Mouse (Mus musculus) erythroblast, embryonic 14.5 days (primary cell): ENCODE measurements around the gene Gm13539. TPM values are rescaled to one million over a fixed set of nuclear protein-coding genes. Genes with fewer than 3 reads are reported as not detected.

ENCODE experiments used
- H3K27me3 ChIP-seq: 2 replicates; pipeline ENCODE4 v1.6.1; 2012; ENCODE audit warnings: inconsistent platforms; ENCODE audit not compliant: control insufficient read depth
- H3K36me3 ChIP-seq: 2 replicates; pipeline ENCODE4 v1.6.1; 2012; ENCODE audit warnings: mild to moderate bottlenecking, inconsistent platforms; ENCODE audit not compliant: control insufficient read depth
- H3K4me1 ChIP-seq: 2 replicates; pipeline ENCODE4 v1.6.1; 2012; ENCODE audit warnings: inconsistent platforms; ENCODE audit not compliant: control insufficient read depth
- H3K4me3 ChIP-seq: replicated peaks from 2 replicates; pipeline ENCODE3; 2012; ENCODE audit warnings: moderate library complexity, mild to moderate bottlenecking, inconsistent platforms
- H3K9me3 ChIP-seq: 2 replicates; pipeline ENCODE4 v1.6.1; 2012; ENCODE audit warnings: low read length, inconsistent platforms, mixed read lengths; ENCODE audit not compliant: control insufficient read depth
- GATA1 ChIP-seq: IDR thresholded peaks from 2 replicates; pipeline ENCODE4 v1.6.1; 2012; ENCODE audit warnings: low read length, inconsistent platforms, mixed read lengths
- TAL1 ChIP-seq: IDR thresholded peaks from 3 replicates; pipeline ENCODE4 v1.6.1; 2012; ENCODE audit warnings: low read length, inconsistent platforms, mixed read lengths
- polyA plus RNA-seq: library from polyadenylated mRNA; stranded (reverse); fragments of >175 nt; gene quantifications from 2 replicates; pipeline ENCODE4 v1.2.3, GENCODE M21; 2012

Gm13539 gene
- polyA plus RNA-seq, 1 experiment: not detected

DNA sequence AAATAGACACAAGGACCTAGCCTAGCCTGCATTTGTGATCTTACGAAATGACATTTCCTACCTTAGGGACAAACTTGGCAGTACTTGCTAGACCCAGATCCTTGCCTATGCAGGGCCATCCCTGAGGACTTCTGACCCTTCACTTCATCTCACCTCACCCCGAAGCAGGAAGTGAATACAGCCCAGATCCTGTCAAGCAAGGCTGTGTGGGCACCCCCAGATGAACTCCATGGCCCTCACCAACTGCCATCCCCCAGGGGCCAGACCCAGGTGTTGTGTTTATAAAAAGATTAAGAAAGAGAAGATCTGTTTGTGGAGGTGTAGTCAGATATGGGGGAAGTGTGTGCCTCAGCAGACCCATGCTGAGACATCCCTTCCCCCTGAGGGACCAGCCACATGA is 7.4 kb upstream of the Gm13539 start:
- H3K27me3 ChIP-seq: no peaks in the 10 kb centered on the region
- no peak for TF ChIP-seq TAL1
- no peak for TF ChIP-seq GATA1
- no peaks in the 10 kb centered on the region for H3K4me1 ChIP-seq
- no peak overlapping the region for H3K4me3 ChIP-seq
- H3K9me3 ChIP-seq: no peaks in the 10 kb centered on the region
- H3K36me3 ChIP-seq: no peaks in the 10 kb centered on the region

DNA sequence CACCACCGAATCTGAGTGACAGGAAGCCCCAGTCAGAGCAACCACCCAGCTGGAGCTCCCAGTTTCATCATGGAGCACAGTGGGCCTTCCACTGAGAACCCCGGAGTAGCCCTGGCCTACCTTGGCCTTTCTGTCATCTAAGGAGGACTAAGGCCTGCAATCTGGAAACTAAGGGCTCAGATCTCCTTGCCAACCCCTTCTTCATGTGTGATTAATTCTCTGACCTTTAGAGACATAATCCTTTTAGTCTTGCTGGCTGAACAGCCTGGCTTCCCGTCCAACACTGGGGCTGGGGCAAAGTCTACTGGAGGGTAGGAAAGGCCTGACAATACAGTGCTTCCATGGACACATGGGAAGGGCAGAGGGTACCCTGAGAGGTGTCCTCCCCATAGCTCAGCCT is 6.1 kb upstream of the Gm13539 start:
- H3K4me1 ChIP-seq: no peaks in the 10 kb centered on the region
- H3K27me3 ChIP-seq: no peaks in the 10 kb centered on the region
- TF ChIP-seq TAL1 (no peak), GATA1 (no peak)
- no peaks in the 10 kb centered on the region for H3K36me3 ChIP-seq
- H3K9me3 ChIP-seq: no peaks in the 10 kb centered on the region
- no peak overlapping the region for H3K4me3 ChIP-seq

DNA sequence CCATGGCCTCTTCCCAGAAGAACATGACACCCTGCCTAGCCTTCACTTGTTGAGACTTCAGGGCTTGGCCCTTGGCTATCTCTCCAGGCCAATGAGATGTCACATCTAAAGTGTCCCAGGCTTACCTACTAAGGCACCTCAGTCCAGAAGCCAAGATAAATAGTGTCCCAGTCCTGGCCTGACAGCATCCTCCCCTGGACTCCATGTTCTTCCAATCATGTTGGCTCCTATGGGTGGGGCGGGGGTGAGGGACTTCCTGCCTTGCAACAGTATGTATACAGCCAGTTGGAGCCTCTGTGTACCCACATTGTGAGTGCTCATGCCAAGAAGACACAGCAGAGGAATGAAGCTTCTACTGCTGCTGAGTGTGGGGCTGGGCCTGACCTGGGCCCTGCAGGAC is 5.3 kb upstream of the Gm13539 start, which contains the start of gene Lcn11:
Gene Lcn11 (plus strand): TSS at position 301 of the 400 bp plus-strand sequence.
- Histone ChIP-seq H3K36me3 (no peaks in the 10 kb centered on the region), H3K4me3 (no peak within 1 kb of the TSS), H3K9me3 (no peaks in the 10 kb centered on the region), H3K4me1 (no peaks in the 10 kb centered on the region), H3K27me3 (no peaks in the 10 kb centered on the region)
- no peak for TF ChIP-seq TAL1
- TF ChIP-seq GATA1: no peak

DNA sequence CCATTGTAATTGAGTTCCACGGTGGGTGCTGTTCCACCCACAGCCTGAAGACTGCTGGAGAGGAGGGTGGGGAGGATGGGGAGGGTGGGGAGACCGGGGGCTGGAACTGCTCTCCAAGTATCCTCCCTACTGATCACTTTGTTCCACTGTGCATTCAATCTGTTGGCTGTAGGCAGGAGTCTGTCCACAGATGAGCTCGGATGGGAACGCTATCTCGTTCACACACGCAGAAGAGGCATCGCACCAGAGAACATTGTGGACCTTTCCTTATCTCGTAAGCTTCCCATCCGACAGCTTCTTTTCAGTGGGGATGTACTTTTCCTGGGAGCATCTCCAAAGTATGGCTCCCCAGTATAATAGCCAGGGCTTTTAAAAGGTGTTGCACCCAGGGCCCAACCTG is 3.0 kb upstream of the Gm13539 start:
- Histone ChIP-seq H3K27me3 (no peaks in the 10 kb centered on the region), H3K36me3 (no peaks in the 10 kb centered on the region), H3K9me3 (no peaks in the 10 kb centered on the region), H3K4me3 (no peak overlapping the region), H3K4me1 (no peaks in the 10 kb centered on the region)
- no peak for TF ChIP-seq GATA1
- no peak for TF ChIP-seq TAL1

DNA sequence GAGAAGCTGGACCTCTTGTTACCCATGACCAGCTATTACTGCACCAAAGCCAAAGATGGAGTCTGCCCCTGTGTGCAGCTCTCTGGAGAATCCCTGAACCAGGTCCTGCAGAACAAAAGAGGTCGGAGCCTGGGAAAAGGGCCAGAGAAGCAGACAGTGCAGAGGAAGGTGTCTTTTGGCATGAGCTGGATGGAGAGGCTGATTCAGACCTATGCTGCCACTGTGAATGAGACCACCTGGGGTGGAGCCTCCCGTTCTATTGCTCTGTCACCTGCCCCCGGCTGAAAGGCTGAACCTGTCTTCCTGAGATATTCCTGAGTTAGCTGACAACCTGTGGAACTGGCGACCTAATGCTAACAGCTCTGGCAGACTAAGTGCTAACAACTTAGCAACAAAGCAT is 1.1 kb upstream of the Gm13539 start:
- peaks cover 4% of the 10 kb centered on the region for H3K4me1 ChIP-seq
- no peaks in the 10 kb centered on the region for H3K36me3 ChIP-seq
- H3K27me3 ChIP-seq: no peaks in the 10 kb centered on the region; the same call in 1 of the 2 replicates
- TF ChIP-seq GATA1 (no peak), TAL1 (no peak)
- H3K4me3 ChIP-seq: no peak overlapping the region
- no peaks in the 10 kb centered on the region for H3K9me3 ChIP-seq

DNA sequence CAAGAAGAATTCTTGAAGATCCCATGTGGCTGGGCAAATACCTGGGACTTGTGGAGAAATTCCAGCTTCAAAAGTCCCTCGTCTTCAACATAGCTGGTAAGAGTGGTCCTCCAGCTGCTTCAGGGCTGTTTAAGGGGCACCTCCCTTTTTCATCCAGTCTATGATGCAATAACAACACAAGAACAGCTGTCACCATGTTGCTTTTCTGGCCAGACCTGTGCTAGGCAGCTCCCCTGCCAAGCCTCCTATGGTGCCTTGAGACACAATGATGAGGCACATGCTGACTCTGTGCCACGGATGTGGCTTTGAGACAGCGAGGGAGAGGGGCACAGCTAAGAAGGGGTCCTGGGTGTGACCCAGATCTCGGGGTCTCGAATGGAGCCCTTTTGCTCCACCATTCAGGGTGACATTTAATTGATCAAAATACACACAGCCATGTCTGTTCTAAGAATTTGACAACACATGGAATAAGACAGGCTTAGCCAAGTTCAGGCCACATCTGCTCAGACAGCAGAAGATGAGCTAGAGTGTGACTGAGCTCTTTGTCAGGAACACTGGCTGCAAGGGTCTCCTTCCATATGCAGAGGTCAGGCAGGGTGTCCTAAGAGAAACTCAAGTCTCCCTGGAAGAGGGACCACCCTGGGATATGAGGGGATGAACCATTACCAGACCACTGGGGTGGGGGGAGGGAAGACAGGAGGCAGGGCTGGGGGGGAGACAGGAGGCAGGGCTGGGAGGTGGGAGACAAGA is 3.7 kb downstream of the Gm13539 start:
- Histone ChIP-seq H3K9me3 (no peaks in the 10 kb centered on the region), H3K4me1 (peaks cover 41% of the 10 kb centered on the region), H3K4me3 (no peak overlapping the region), H3K27me3 (no peaks in the 10 kb centered on the region; the same call in 1 of the 2 replicates), H3K36me3 (no peaks in the 10 kb centered on the region)
- TF ChIP-seq GATA1 (no peak), TAL1 (no peak)

DNA sequence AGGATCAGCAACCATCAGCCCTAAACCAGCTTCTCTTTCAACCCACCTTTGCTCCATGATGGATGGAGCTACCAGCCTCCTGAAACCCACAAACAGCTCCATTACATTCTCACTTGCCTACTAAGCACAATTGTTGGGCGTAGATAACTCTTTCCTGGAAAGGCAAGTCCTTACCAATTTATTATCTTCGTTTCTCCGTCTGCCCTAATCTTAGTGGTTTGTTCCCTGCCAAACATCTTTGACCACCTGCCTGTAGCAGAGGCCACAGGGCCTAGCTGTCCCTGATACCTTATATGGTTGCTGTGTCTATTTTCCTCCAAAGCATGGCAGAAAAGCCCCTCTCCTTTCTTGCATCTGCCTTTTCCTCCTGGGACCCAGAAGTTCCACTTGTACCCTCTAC is 7.0 kb downstream of the Gm13539 start:
- no peak overlapping the region for H3K4me3 ChIP-seq
- no peaks in the 10 kb centered on the region; the same call in 1 of the 2 replicates for H3K27me3 ChIP-seq
- TF ChIP-seq TAL1: no peak
- no peak for TF ChIP-seq GATA1
- H3K9me3 ChIP-seq: no peaks in the 10 kb centered on the region
- H3K4me1 ChIP-seq: peaks cover 41% of the 10 kb centered on the region
- no peaks in the 10 kb centered on the region for H3K36me3 ChIP-seq

DNA sequence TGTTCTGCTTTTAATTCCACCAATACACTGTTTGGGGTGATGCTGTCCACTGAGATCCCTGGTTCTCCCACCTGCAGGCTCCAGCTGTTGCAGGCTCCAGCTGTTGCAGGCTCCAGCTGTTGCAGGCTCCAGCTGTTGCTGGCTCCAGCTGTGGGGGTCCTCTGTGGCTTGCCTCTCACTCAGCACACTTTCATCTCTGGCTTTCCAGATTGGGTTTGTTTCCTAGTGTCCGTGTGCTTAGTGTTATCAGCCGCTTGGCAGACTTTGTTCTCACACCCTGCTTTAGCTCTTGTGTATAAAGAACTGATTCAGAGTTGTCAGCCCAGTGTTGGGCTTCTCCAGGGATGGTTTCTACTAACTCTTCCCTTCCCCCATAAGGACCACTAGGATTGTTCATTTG is 15.6 kb downstream of the Gm13539 start:
- H3K9me3 ChIP-seq: no peaks in the 10 kb centered on the region
- H3K4me1 ChIP-seq: no peaks in the 10 kb centered on the region
- no peak overlapping the region for H3K4me3 ChIP-seq
- TF ChIP-seq GATA1 (no peak), TAL1 (no peak)
- no peaks in the 10 kb centered on the region for H3K36me3 ChIP-seq
- peaks cover 2% of the 10 kb centered on the region for H3K27me3 ChIP-seq

DNA sequence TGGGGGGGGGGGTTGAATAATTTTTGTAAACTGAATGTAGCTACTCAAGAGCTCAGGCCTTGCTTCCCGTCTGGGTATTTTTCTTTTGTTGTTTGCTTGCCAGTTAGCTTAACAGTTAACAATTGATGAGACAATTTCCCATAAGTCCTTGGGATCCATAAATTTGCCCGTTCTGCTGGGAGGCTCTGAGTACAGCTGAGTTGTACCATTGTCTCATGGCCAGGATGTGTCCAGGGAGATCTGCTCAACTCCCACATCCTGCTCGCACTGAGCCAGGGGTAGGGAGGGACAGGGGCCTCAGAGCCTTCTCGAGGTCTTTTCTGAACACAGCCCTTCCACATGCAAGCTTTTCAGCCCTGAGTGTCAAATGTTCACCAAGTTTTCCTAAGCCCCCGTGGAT is 16.0 kb downstream of the Gm13539 start:
- no peaks in the 10 kb centered on the region for H3K4me1 ChIP-seq

More for the DNA sequence above, 16.0 kb downstream of the Gm13539 start:
- Histone ChIP-seq H3K9me3 (no peaks in the 10 kb centered on the region), H3K4me3 (no peak overlapping the region), H3K27me3 (peaks cover 2% of the 10 kb centered on the region), H3K36me3 (no peaks in the 10 kb centered on the region)
- TF ChIP-seq TAL1: no peak
- no peak for TF ChIP-seq GATA1
